Mouse (Mus musculus) activated CD4-positive, CD25-positive, alpha-beta regulatory T cell (primary cell): ENCODE data around the gene Gm3839. TPM values are rescaled to one million over a fixed set of nuclear protein-coding genes. Genes with fewer than 3 reads are reported as not detected.

ENCODE experiments used
- polyA plus RNA-seq, 2 experiments: library from polyadenylated mRNA; unstranded; fragments of 100-300 nt; shearing (Covaris generic); gene quantifications; one replicate each; pipeline ENCODE4 v1.2.1; 2017

Gm3839 gene
- polyA plus RNA-seq, result 1 to 10 TPM; 2.2 to 2.8 TPM

GRCm38 (mm10) chr14:11356626-11357025, at the start of gene Gm3839:
TSS of gene Gm3839 (minus strand) at chr14:11356726.

Other genes with a start within 250 kb of the Gm3839 start
- 10 to 100 TPM in 1 of 2 experiments, 1 to 10 TPM in 1; 4.7 to 10.9 TPM for gene Fhit, start 194.7 kb downstream of the Gm3839 start, polyA plus RNA-seq
- gene Ptprg, start 196.8 kb upstream of the Gm3839 start, polyA plus RNA-seq, result under 1 TPM; 0.05 to 0.79 TPM